Mouse (Mus musculus): ENCODE data around the gene Ankrd34a. TPM values are rescaled to one million over a fixed set of nuclear protein-coding genes. Genes with fewer than 3 reads are reported as not detected.

The Ankrd34a gene
- polyA plus RNA-seq (2017; shearing (Covaris generic)), result not detected

DNA sequence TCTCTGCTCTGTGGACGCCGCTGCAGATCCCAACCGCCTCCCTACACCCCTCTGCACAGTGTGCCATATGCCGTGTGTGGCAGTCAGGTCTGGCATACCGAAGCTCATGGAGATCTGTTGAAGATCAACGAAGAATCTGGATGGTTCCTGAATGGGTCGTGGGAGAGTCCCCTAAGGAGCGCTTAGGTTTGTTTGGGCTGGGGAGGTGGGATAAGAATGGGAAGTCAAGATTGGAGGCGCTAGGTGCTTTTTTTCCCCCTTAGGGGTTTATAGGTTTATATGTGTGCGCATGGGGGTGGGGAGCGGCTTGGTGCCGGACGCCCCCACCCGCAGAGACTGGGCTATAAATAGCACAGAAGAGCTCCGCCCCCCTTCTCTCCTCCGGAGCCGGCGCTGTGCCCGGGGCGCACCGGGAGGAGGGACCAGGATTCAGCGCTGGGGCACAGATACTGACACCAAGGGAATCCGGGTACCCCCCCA, at the start of gene Ankrd34a:
Ankrd34a (plus strand) TSS at position 409 of the 480 bp plus-strand sequence.

DNA sequence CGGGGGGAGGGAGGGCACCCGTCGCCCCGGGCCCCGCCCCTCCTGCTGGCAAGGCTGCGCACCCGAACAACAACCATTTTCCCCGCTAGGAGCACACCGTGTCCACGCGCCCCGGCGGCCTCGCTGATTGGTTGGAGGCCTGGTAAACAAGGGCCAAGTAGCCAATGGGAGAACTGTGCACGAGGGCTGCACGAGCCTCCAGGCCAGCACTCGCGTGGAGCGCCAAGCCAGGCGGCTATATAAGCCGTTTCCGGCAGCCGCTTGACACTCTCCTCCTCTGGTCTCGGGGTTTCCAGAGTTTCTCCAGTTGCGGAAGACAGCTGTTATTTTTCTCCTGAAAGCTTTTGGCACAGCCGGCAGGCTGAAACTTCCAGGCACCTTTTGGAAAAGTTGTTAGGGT, 38.7 kb upstream of the Ankrd34a start, which contains the start of gene Txnip:
Txnip (plus strand) TSS at position 264 of the 400 bp plus-strand sequence.

DNA sequence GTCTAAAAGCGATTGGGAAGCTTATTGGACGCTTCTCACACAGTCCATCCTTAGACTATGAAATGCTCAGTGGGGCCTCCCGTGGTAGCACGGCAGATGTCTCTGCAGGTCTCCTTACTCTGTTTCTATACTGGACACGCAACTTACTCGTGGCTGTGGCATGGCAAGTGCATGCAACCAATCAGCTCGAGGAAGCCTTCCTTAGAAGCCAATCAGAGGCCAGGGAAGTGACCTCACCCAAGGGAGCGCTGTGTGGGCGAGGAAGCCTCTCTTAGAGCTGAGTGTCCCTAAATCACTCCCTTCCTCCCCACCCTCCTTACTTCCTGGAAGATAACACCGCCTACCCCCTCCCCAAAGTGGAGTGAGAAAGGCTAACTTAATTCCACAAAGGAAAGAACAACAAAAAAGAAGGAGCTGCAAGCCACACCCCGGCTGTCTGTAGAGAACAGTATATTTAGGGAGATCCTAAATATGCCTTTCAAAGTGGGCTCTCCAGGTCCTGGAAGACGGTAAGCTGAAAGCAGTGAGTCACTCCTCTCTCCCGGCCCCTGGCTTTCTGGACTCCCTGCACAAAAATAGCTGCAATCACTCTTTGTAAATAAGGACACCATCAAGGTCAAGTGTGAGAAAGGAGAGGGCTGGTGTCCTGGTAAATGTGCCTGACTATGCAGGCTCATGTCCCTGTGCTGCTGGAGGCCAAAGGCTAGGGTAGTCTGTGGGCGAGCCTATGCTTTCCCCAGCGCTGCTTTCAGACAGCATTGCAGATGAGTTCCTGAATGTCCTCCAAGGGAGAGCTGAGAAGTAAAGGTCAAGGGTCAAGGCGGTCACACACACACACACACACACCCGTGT, 19.5 kb upstream of the Ankrd34a start, which contains the start of gene Gm16253:
Gm16253 (plus strand) TSS at position 295 of the 852 bp plus-strand sequence.

DNA sequence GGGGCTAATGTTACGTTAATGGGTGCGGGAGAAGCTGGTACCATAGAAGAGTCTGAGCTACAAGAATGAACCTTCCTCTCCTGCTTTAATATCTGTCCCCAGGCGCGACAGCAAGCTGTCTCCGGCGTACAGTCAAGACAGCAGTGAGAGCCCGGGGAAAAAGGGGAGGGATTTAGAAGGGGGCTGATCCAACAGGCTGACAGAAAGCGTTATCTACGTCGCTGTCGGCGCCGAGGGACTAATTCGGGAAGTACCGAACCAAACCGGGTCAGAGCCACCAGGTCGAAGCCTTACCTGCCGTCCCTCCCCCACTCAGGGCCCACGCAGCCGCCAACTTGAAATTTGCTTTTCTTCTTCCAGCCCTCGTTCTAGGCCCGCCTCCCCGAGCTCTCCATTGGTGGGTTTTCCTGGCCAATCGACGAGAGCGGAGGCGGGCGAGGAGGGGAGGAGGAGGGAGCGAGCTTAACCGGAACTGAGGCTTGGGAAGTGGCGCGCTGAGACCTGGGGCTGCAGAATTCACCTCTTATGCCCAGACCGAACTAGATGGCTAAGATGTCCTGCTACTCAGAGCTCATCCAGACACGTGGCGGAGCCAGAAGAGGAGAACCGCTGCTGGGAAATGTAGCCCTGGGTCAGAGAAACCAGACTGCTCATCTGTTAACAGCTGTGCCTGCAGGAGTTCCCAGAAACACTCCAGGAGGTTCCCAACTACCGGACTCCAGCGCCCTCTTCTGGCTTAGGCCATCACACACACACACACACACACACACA, 2.5 kb upstream of the Ankrd34a start, which contains the start of gene Polr3gl:
Polr3gl (minus strand) TSS at position 392 of the 771 bp plus-strand sequence.

DNA sequence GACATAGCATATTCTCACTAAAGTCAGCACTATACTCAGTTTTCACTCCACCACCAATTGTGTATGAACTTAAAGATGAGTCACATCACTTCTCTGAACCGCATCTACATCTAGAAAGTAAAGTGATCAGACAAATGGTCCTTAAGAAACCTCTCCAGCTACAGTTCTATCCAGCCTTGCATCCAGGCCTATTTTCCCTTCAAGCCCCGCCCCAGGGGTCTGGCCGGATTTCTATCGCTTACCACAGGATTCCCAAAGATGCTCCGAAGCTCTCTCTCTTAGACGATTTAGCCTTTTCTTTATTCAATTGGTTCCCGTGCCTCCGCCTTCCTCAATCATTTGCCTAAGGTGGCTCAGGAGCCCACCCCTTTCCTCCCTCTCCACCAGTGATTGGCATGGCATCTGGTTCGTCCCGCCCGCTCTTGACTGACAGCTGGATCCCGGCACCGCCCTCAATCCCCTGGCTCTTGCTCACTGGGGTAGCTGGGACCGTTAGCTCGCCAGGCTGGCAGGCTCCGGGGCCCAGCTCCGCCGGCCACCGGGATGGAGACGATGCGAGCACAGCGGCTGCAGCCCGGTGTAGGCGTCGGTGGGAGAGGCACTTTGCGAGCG, 4.3 kb downstream of the Ankrd34a start, which contains the start of gene Lix1l:
Lix1l (plus strand) TSS at position 511 of the 612 bp plus-strand sequence.

DNA sequence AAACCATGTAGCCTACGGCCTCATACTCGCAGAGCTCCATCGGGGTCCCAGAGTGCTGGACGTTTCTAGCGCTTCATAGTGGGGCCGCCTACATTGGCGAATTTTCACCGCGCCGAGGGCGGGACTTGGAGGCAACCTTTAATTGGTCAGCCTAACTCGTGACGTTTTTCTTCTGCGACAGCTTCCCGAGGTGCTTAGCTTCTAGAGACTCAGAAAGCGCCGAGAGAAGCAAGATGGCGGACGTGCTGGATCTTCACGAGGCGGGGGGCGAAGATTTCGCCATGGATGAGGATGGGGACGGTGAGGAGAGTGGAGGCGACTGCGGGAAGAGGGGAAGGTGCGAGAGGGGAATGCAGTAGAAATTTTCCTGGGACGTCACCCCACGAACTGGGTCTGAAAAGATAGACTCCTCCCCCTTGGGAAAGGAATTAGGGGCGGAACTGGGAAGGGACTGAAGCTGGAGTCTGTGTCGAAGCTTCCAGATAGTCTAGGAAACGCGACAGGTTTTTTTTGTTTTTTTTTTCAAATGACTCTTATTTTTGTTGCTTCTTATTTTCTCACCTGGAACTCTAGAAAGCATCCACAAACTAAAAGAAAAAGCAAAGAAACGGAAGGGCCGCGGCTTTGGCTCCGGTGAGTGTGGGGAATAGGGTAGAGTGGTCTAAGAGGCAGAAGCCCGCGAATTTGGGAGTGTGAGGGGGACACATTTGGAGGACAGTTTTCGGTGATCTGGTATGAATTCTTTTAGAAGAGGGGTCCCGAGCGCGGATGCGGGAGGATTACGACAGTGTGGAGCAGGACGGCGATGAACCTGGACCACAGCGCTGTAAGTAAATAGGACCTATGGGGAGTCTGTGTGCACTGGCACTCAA, 33.5 kb downstream of the Ankrd34a start, which contains the start of gene Rbm8a:
Rbm8a (plus strand) TSS at position 205 of the 872 bp plus-strand sequence.

DNA sequence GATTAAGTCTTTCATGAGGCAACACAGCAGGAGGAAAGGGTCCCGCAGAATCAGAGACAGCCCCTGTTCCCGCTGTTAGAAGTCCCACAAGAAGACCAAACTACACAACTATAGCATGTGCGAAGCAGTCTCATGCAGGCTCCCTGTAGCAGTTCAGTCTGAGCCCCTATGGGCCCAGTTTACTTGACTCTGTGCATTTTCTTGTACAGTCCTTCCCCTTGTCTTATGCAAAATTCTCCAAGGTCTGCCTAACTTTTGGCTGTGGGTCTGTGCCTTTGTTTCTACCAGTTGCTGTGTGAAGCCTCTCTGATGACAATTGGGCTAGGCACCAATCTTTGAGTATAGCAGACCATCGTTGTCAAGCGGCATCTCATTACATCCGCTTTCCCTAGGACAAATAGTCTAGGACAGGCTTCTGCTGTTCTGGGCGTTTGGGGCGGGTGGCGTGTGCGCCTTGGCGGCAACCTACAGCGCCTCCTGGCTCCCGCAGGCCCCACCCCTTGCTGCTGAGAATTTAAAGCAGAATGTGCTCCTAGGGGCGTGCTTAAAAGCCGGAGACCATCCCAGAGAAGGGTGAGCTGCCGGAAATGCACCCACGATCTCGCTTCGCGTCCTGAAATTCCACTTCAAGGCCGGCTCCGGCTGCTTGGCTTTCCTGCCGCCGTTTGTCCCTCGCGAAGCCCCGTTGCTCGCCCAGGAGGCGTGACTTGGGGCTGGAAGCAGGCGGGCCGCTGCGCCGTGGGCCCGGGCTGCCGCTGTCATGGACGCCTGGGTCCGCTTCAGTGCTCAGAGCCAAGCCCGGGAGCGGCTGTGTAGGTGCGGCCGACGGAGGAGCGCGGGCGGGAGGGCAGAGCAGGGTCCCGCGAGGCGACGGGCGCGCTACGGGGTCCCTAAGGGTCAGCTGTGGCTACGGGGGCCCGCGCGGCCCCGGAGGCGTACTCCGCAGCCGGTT, 38.8 kb downstream of the Ankrd34a start, which contains the start of the genes Pex11b and Gm42957:
Pex11b (plus strand) TSS at position 449 of the 952 bp plus-strand sequence.
Gm42957 (plus strand) TSS at position 547 of the 952 bp plus-strand sequence.

DNA sequence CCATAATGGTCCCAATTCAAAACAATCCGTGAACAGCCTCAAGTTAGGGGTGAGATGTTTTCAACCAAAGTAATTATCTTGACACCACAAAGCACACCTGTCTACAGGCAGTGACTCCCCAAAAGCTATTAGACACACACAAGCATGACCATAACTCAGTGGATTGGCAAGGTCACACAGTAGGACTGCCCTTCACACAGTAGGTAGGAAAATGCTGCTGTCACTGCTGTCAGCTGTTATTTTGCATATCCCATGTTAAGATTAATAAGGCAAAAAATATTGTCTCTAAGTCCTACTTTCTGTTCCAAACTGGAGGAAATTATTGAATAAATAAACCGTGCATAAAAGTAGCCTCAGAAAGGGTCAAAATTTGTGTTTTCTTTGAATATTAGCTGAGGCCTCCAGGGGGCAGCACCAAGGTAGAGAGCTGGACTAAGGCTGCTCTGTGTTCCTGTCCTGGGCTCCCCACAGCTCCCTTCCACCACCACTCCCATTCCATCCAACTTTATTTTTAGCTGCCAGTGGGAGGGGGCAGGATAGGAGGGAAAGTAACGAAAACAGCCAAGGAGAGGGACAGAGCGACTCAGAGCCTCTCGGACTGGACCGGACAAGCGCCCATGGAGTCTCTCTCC, 48.7 kb downstream of the Ankrd34a start, which contains the start of gene Itga10:
Itga10 (plus strand) TSS at position 567 of the 632 bp plus-strand sequence.

Other genes with a start within 250 kb of the Ankrd34a start
- gene BC107364, start 144.3 kb upstream of the Ankrd34a start, polyA plus RNA-seq (2017; shearing (Covaris generic)), result not detected
- gene Hfe2, start 71.5 kb upstream of the Ankrd34a start, polyA plus RNA-seq (2017; shearing (Covaris generic)), result not detected
- 1,077 TPM for gene Txnip, start 38.7 kb upstream of the Ankrd34a start, polyA plus RNA-seq (2017; shearing (Covaris generic))
- not detected for gene Gm16253, start 19.7 kb upstream of the Ankrd34a start, polyA plus RNA-seq (2017; shearing (Covaris generic))
- gene Polr3gl, start 2.5 kb upstream of the Ankrd34a start, polyA plus RNA-seq (2017; shearing (Covaris generic)), result 25.2 TPM
- gene Lix1l, start 4.5 kb downstream of the Ankrd34a start, polyA plus RNA-seq (2017; shearing (Covaris generic)), result 0.84 TPM
- 270 TPM for gene Rbm8a, start 33.3 kb downstream of the Ankrd34a start, polyA plus RNA-seq (2017; shearing (Covaris generic))
- gene Pex11b, start 38.7 kb downstream of the Ankrd34a start, polyA plus RNA-seq (2017; shearing (Covaris generic)), result 83.9 TPM
- gene Gm42957, start 38.8 kb downstream of the Ankrd34a start, polyA plus RNA-seq (2017; shearing (Covaris generic)), result 0.11 TPM
- 0.22 TPM for gene Itga10, start 48.9 kb downstream of the Ankrd34a start, polyA plus RNA-seq (2017; shearing (Covaris generic))
- 0.39 TPM for gene Ankrd35, start 73.5 kb downstream of the Ankrd34a start, polyA plus RNA-seq (2017; shearing (Covaris generic))
- gene Pias3, start 99.7 kb downstream of the Ankrd34a start, polyA plus RNA-seq (2017; shearing (Covaris generic)), result 29.6 TPM
- gene Nudt17, start 111.9 kb downstream of the Ankrd34a start, polyA plus RNA-seq (2017; shearing (Covaris generic)), result 1.7 TPM
- 75.6 TPM for gene Polr3c, start 131.0 kb downstream of the Ankrd34a start, polyA plus RNA-seq (2017; shearing (Covaris generic))
- gene Rnf115, start 131.0 kb downstream of the Ankrd34a start, polyA plus RNA-seq (2017; shearing (Covaris generic)), result 57.4 TPM
- 0.33 TPM for gene Pdzk1, start 232.6 kb downstream of the Ankrd34a start, polyA plus RNA-seq (2017; shearing (Covaris generic))
- 34.1 TPM for gene Cd160, start 232.7 kb downstream of the Ankrd34a start, polyA plus RNA-seq (2017; shearing (Covaris generic))